Mouse (Mus musculus) cerebellum, adult 2 months (tissue): ENCODE results near the gene Arrdc1.

ENCODE experiments used
- CTCF ChIP-seq: fragments of 200-500 bp; IDR thresholded peaks from 2 replicates; pipeline ENCODE4 v1.5.1; 2011; ENCODE audit warnings: low read depth, mild to moderate bottlenecking, control low read depth, low read length, moderate library complexity, borderline replicate concordance; ENCODE audit not compliant: insufficient read depth
- POLR2A ChIP-seq: fragments of 200-500 bp; IDR thresholded peaks from 2 replicates; pipeline ENCODE4 v1.6.1; 2011; ENCODE audit warnings: low read length, control low read depth, borderline replicate concordance; ENCODE audit not compliant: insufficient read depth

DNA sequence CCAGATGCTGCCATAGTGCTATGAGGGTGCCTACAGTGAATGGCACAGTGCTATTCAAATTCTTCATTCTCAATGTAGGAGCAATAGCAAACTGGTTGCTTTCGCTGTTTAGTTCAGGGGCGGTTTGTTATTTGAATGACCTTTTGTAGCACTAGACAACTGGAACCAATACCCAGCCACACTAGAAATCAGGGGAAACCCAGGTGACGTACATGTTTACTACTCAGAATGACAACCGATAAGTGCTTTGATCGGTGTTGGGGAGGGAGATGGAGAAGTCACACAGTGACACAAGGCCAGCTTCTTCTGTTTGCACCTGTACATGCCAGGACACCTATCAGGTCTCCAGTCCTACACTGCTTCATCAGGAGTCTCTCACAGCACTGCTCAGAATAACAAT lies 5.5 kb downstream of the Arrdc1 start:
- no peak for TF ChIP-seq CTCF
- no peak for TF ChIP-seq POLR2A
